Mouse (Mus musculus) forelimb bud, embryonic 11.5 days (tissue): Measurements from ENCODE around the gene Irgc1.
A peak's percentile ranks its signal among the peaks of the same experiment; 100 is the strongest.
"Not testable (repeated sequence)": the region's sequence is repeated elsewhere in the genome, so short reads cannot be mapped to it uniquely, and the experiment has no call there.

Source experiments
- DNase-seq: peaks from one replicate; pipeline ENCODE4 v3.0.0-alpha.2; 2012; ENCODE audit warnings: low read depth, low spot score

The Irgc1 gene

DNA sequence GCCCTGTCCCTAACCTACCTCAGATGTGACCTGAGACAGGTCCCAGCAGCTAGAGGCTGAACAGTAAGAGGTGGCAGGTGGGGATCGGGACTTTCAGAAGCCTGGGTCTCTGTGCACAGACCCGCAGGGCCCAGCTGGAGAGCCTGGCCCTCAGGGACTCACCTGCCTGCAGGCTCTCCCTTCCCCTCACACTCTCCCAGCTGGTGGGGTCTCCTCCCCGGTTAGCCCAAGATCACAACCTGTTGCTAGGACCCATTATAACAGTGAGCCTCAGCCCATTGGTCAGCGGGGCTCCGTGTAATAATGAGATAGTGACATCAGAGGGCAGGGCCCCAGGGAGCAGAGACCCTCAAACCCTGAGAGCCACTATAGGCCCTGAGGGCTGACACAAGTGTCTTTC lies 16.8 kb downstream of the Irgc1 start:
- DNase-seq, result no peak

DNA sequence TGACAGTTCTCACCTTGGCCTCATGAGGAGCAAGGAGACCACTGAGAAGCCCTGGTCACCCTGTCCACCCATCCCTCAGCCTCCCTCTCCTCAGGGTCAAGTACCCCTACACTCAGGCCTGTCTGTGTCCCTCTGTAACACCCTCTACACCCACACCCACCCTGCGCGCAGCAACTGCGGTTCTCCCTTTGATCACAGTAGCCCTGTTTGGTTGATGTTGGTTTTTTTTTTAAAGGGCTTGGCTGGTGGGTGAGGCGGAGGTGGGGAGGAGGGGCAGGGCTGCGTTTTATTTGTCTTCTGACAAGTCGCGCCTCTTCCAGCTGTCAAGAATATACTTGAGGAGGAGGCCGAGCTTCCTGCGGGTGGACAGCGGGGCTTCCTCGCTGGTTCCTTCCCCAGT lies 20.4 kb downstream of the Irgc1 start:
- no peak for DNase-seq

GRCm38 (mm10) chr7:24430551-24431345 lies 21.3 kb downstream of the Irgc1 start:
- no peak for DNase-seq

GRCm38 (mm10) chr7:24429413-24430112 lies 22.5 kb downstream of the Irgc1 start:
- DNase-seq, result no peak

GRCm38 (mm10) chr7:24428725-24429124 lies 23.4 kb downstream of the Irgc1 start:
- DNase-seq, result no peak

- no peak for DNase-seq
These were observed 24.9 kb downstream of the Irgc1 start for GRCm38 (mm10) chr7:24427168-24427567.

DNA sequence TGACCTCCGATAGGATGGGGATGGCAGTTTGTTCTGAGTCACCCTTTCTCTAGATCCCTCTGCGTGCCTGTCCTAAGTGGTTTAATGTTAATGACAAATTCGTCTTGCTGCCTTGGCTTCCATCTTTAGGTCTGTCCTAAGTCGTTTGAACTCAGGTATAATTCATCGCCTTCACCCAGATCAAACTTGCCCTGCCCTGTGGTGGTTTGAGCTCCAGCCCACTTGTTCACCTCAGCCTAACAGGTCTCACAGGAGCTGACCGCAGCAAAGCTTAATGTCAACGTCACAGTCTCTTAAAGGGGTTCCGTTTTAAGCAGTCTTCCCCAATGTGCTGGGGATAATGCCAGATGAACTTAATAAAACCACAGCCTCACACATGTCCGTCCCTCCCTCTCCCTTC lies 26.2 kb downstream of the Irgc1 start:
- DNase-seq, result no peak

DNA sequence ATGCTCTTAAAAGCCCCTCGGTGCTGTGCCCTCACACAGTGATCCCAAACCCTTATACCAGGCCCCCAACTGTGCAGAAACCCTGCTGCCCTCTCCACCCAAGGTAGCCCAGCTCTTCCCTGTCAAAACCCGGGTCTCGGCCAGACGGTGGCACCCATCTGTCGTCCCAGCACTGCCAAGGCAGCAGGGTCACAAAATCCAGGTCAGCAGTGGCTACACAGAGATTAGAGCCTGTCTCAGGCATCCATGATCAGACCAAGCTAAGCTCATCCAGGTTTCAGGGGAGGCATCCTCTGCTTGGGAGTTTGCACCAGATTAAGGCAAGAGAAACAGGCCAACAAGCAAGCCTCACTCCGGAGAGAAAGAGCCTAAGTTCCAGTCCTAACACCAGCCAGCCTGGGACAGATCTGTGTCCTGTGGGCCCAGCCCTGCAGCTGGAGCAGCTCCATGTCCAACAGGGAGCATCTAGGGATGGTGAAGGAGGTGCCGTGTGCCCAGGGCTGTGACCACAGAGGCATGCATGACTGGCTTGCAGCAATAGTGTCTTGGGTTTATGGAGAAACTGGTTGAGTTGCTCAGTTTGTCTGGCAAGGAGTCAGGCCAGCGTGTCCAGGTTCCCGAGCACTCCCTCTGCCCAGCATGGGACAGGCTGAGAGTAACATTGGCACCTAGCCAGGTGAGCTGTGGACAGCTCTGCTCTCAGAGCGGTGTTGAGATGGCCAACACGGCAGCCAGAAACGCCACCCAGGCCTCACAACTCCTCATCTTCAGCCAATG lies 28.0 kb downstream of the Irgc1 start:
- DNase-seq, result no peak

- DNase-seq, result no peak
These were observed 28.9 kb downstream of the Irgc1 start for GRCm38 (mm10) chr7:24423107-24423763.

DNA sequence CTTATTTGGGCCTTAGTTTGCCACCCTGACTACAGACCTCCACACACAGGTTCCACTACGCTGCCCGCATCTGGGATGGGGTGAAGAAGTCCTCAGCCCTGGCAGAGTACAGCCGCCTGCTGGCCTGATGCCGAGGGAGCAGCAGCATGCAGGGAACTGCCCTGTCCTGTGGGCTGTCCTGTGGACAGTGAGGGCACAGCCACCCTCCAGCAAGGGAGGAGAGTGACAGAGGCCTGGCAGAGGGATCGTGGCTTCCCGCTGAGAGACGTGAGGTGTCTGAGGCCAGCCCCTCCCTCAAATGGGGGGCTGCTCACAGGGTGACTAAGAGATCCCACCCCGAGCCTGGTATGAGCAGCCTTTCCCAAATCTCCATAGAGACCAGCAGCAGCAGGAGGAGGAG lies 29.8 kb downstream of the Irgc1 start:
- no peak for DNase-seq

- DNase-seq, result no peak
These were observed 30.4 kb downstream of the Irgc1 start for GRCm38 (mm10) chr7:24421648-24422047.

DNA sequence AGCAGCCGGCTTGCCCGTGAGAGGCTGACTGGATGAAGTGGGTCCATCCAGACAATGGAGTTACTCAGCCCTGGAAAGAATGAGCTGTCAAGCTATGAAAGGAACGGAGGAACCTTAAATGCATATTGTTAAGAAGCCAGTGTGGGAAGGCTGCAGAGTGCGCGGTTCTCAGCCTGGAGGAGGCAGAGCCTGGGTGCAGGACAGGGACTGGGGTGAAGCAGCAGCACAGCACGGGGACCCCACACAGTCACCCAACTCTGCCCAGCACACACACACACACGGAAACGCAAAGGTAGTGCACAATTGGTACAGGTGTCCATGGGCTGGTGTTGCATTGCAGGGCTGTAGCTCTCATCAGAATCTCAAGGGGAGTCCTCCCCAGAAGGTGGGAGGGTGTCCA lies 32.5 kb downstream of the Irgc1 start:
- DNase-seq, result no peak

GRCm38 (mm10) chr7:24415261-24415660 lies 36.8 kb downstream of the Irgc1 start:
- DNase-seq, result no peak

- DNase-seq, result no peak
These were observed 38.5 kb downstream of the Irgc1 start for GRCm38 (mm10) chr7:24413630-24414029.

- no peak for DNase-seq
These were observed 41.3 kb downstream of the Irgc1 start for GRCm38 (mm10) chr7:24410831-24411230.

GRCm38 (mm10) chr7:24410123-24410522 lies 42.0 kb downstream of the Irgc1 start:
- no peak for DNase-seq

- DNase-seq, result no peak
These were observed 43.9 kb downstream of the Irgc1 start for GRCm38 (mm10) chr7:24408186-24408585.

- DNase-seq, result peak; percentile 87
These were observed 45.4 kb downstream of the Irgc1 start for GRCm38 (mm10) chr7:24406528-24407344.

- no peak for DNase-seq
These were observed 46.4 kb downstream of the Irgc1 start for GRCm38 (mm10) chr7:24405649-24406048.

- no peak for DNase-seq
These were observed 49.2 kb downstream of the Irgc1 start for GRCm38 (mm10) chr7:24402851-24403250.

DNA sequence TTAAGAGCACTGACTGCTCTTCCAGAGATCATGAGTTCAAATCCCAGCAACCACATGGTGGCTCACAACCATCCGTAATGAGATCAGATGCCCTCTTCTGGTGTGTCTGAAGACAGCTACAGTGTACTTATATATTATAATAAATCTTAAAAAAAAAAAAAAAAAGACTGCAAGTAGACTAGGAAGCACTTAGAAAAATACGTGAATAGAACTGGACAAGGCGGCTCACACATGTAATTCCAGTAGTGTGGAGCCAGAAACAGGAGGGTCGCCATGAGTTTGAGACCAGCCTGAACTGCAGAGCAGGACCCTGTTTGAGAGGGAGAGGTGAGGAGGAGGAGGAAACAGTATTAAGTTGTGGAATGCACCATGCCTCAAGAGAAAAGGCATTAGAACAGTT lies 51.6 kb downstream of the Irgc1 start:
- DNase-seq, result not testable (repeated sequence)
